Mouse (Mus musculus): ENCODE results near the gene Akr7a5.

DNA sequence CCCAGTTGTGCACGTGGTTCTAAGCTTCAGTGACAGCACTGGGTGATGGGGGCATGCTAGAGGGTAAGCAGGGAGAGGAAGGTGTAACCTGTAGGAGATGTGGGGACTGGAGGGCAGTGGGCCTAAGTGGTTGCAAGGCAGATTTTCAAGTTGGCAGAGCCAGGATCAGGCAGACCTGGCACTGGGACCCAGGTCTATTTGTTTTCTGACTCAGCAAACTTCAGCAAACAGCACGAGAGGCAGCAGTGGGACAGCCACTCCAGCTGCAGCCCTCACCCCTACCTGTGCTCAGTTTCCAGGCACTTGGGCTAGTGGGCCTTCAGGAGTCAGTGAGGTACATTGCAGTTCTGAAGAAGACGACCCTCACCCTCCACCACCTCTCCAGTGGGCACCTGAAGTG lies 46.7 kb downstream of the Akr7a5 start:
- TF ChIP-seq CTCF (IDR thresholded peaks at IDR 0.05) (no peak), EP300 (IDR thresholded peaks at IDR 0.05) (no peak)
